8 mouse cellular contexts compared by ENCODE assay signal in genomic region chr7:126928384-126929037, GRCm38 (mm10). TPM values are rescaled to one million over a fixed set of nuclear protein-coding genes. Genes with fewer than 3 reads are reported as not detected.
A peak's percentile ranks its signal among the peaks of the same experiment; 100 is the strongest.
DNase-seq lines count a peak whose midpoint lies in the region; ATAC-seq and TF ChIP-seq lines count a peak whose summit lies in the region.

Gene Kctd13 (plus strand): TSS chr7:126928879.

- H3K4me2 ChIP-seq in forebrain, embryonic 16.5 days (ENCODE audit: low read length), result peak within 1 kb of the TSS; percentile 89
- peak within 1 kb of the TSS; percentile 97 for H3K4me2 ChIP-seq in lung, embryonic 16.5 days (ENCODE audit: low read depth, low read length)

- peak within 1 kb of the TSS; percentile 75 for H3K27ac ChIP-seq in forebrain, embryonic 16.5 days (ENCODE audit: low read length)
- H3K27ac ChIP-seq in lung, embryonic 16.5 days (ENCODE audit: low read length), result peak within 1 kb of the TSS; percentile 73

- no peaks in the 10 kb centered on the region for H3K9me3 ChIP-seq in G1E (replicated peaks)
- H3K9me3 ChIP-seq in forebrain, embryonic 16.5 days (ENCODE audit: control insufficient read depth, low read length), result no peaks in the 10 kb centered on the region
- H3K9me3 ChIP-seq in lung, embryonic 16.5 days (ENCODE audit: control insufficient read depth, low read length), result no peaks in the 10 kb centered on the region

- H3K9ac ChIP-seq in forebrain, embryonic 16.5 days (replicated peaks; ENCODE audit: low read depth, low read length), result peak within 1 kb of the TSS; percentile 91
- H3K9ac ChIP-seq in lung, embryonic 16.5 days (ENCODE audit: low read length), result peak within 1 kb of the TSS; percentile 87

- DNase-seq in G1E (ENCODE audit: low spot score), result peak; percentile 98
- DNase-seq in cerebellum, adult 11-12 months, result peak; percentile 90
- DNase-seq in heart, postnatal 36 days, result peak; percentile 93 to 95
- peak; percentile 83 to 90 for DNase-seq in layer of hippocampus, adult 8-10 months (ENCODE audit: low spot score in 2 of 2)
- DNase-seq in ovary, postnatal 10 days (ENCODE audit: low spot score), result peak; percentile 81
- peak; percentile 85 to 94 for DNase-seq in thymus, postnatal 10 days (ENCODE audit: low spot score in 2 of 2)

- peaks cover 70% of the 10 kb centered on the region for H3K4me1 ChIP-seq in G1E (ENCODE audit: insufficient read depth, low read depth, low read length)
- peaks cover 14% of the 10 kb centered on the region for H3K4me1 ChIP-seq in forebrain, embryonic 16.5 days (replicated peaks; ENCODE audit: control insufficient read depth, insufficient read depth, low read length)
- H3K4me1 ChIP-seq in lung, embryonic 16.5 days (replicated peaks; ENCODE audit: control insufficient read depth, insufficient read depth, low read length), result peaks cover 7% of the 10 kb centered on the region

- H3K4me3 ChIP-seq in G1E (ENCODE audit: low read depth, low read length), result peak within 1 kb of the TSS; percentile 83
- peak within 1 kb of the TSS; percentile 80 for H3K4me3 ChIP-seq in forebrain, embryonic 16.5 days (replicated peaks; ENCODE audit: low read length)
- H3K4me3 ChIP-seq in lung, embryonic 16.5 days (ENCODE audit: low read length), result peak within 1 kb of the TSS; percentile 93

- peaks cover 38% of the 10 kb centered on the region for H3K36me3 ChIP-seq in G1E (replicated peaks)
- no peaks in the 10 kb centered on the region; the same call in 1 of the 2 replicates for H3K36me3 ChIP-seq in forebrain, embryonic 16.5 days (ENCODE audit: control insufficient read depth, insufficient read depth)
- H3K36me3 ChIP-seq in lung, embryonic 16.5 days (ENCODE audit: control insufficient read depth, insufficient read depth, low read length), result no peaks in the 10 kb centered on the region

- ATAC-seq in G1E (ENCODE audit: extremely low read depth, insufficient number of reproducible peaks, low FRiP score, poor library complexity, severe bottlenecking), result peak; percentile 59
- ATAC-seq in forebrain, embryonic 16.5 days, result peak; percentile 98
- ATAC-seq in lung, embryonic 16.5 days (ENCODE audit: low read depth), result peak; percentile 99

- H3K27me3 ChIP-seq in G1E (ENCODE audit: insufficient read depth, low read length), result no peaks in the 10 kb centered on the region
- no peaks in the 10 kb centered on the region for H3K27me3 ChIP-seq in forebrain, embryonic 16.5 days (replicated peaks; ENCODE audit: control insufficient read depth, insufficient read depth, low read length)
- H3K27me3 ChIP-seq in lung, embryonic 16.5 days (ENCODE audit: control insufficient read depth, insufficient read depth, low read depth, low read length), result no peaks in the 10 kb centered on the region

- WGBS in forebrain, embryonic 16.5 days, result 3% methylated on average over 56 of the region's 56 CpGs
- 3% methylated on average over 53 of the region's 56 CpGs for WGBS in lung, embryonic 16.5 days

- TF ChIP-seq CTCF in G1E (IDR thresholded peaks at IDR 0.05; ENCODE audit: low read depth, low read length), result no peak

- intact Hi-C loops in heart, postnatal 36 days (cut with DNase I), result loop anchor here (2.0 to 5.0 kb wide), 4 partner anchors 20 to 68 kb away; partner anchors contain the start of genes Asphd1 and Hirip3

RNA-seq across cellular contexts. Expression of gene Kctd13, which starts in this region (rescaled TPM):
- total RNA-seq in G1E (2014; fragmentation: Nextera tagmentation) (22.4 and 25.3 TPM in 2 replicates), G1E (2017) (6.2 and 8.6 TPM in 2 replicates)
- polyA plus RNA-seq in G1E (2012), result 23.4 and 30.7 TPM in 2 replicates
- polyA plus RNA-seq in forebrain, embryonic 16.5 days (2015; fragmentation: Nextera tagmentation; extraction: Ambion mirVana), result 131 and 132 TPM in 2 replicates
- 1 to 10 TPM; 5.4 to 7.4 TPM for total RNA-seq in heart, postnatal 36 days (2021)
- 100 to 1,000 TPM; 137 to 173 (median 161) TPM for total RNA-seq in layer of hippocampus, adult 8-10 months (2022)
- polyA plus RNA-seq in lung, embryonic 16.5 days (2015; fragmentation: Nextera tagmentation; extraction: Ambion mirVana), result 11.7 and 12.3 TPM in 2 replicates

Comparison
In these comparisons a context has a peak if more than half of its experiments do, and no peak if none do; other contexts are left out.
1. Peak in every context shown above with its lines: DNase-seq, ATAC-seq, H3K4me3 ChIP-seq and H3K27ac ChIP-seq.
2. RNA of gene Kctd13 (total RNA-seq): 137 to 173 TPM in layer of hippocampus, adult 8-10 months; 6.2 to 25.3 TPM in G1E and 5.4 to 7.4 TPM in heart, postnatal 36 days; every median in the first group is over 4 times any median in the second.